Mouse (Mus musculus) kidney, adult 2 months (tissue): ENCODE data around the gene Bcas3. TPM values are rescaled to one million over a fixed set of nuclear protein-coding genes. Genes with fewer than 3 reads are reported as not detected.

Experiments used
- DNase-seq: peaks from one replicate; pipeline ENCODE4 v3.0.0; 2021
- H3K27ac ChIP-seq: fragments of 200-500 bp; 2 replicates; pipeline ENCODE4 v1.5.1; 2012; ENCODE audit warnings: low read depth, low read length, control low read depth, inconsistent platforms; ENCODE audit not compliant: insufficient read depth
- H3K27me3 ChIP-seq: fragments of 200-500 bp; replicated peaks from 2 replicates; pipeline ENCODE4 v1.6.1; 2012; ENCODE audit warnings: mild to moderate bottlenecking, moderate library complexity, low read length, inconsistent platforms; ENCODE audit not compliant: control insufficient read depth, insufficient read depth
- H3K36me3 ChIP-seq: fragments of 200-500 bp; 2 replicates; pipeline ENCODE4 v1.6.1; 2012; ENCODE audit warnings: mild to moderate bottlenecking, moderate library complexity, low read length, inconsistent platforms; ENCODE audit not compliant: control insufficient read depth, insufficient read depth
- H3K4me1 ChIP-seq: fragments of 200-500 bp; 2 replicates; pipeline ENCODE4 v1.6.1; 2011; ENCODE audit warnings: low read length; ENCODE audit not compliant: control insufficient read depth, insufficient read depth
- H3K4me3 ChIP-seq: fragments of 200-500 bp; 2 replicates; pipeline ENCODE4 v1.5.1; 2011; ENCODE audit warnings: mild to moderate bottlenecking, low read depth, low read length, control low read depth; ENCODE audit not compliant: insufficient read depth
- CTCF ChIP-seq: fragments of 200-500 bp; conservative IDR thresholded peaks from 2 replicates; pipeline ENCODE4 v1.5.1; 2011; ENCODE audit warnings: low read depth, mild to moderate bottlenecking, control low read depth, low read length, moderate library complexity, mixed read lengths; ENCODE audit not compliant: insufficient read depth, insufficient read length
- POLR2A ChIP-seq: fragments of 200-500 bp; IDR thresholded peaks from one replicate; pipeline ENCODE4 v1.6.1; 2011; ENCODE audit warnings: low read depth, low read length, control low read depth
- WGBS: fragments of 180-500 bp; shearing (Covaris S2); methylation state at CpG from one replicate; pipeline ENCODE4 v1.1.7; 2018; 5-methylcytosine and 5-hydroxymethylcytosine counted together
- polyA plus RNA-seq: library from polyadenylated mRNA; depleted of rRNA; stranded (reverse); fragments of >200 nt; gene quantifications from 2 replicates; pipeline ENCODE4 v1.2.3, GENCODE M21; 2012

Gene Bcas3
- polyA plus RNA-seq, 1 experiment = 47.3 TPM

DNA sequence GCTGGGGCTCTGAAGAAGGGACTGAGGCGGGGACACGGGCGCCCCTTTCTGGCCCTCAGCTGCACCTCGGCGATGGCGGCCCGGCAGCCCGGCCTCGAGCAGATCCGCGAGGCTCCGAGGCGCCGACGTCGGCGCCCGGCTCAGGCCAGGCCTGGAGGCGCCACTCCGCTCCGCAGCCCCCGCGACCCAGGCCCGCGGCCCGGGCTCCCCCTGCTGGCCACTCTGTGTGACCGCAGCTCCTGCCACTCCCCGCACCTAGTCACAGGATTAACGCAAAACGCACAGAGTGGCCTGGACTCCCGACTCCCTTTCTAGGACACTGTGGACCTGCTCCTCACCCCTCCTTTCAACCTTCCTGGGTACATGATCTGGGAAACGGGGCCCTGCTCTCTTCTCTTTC, 489.0 kb downstream of the Bcas3 start:
- Histone ChIP-seq H3K4me3 (no peak overlapping the region), H3K27ac (peak overlapping the region; percentile 58; the same call in 1 of the 2 replicates), H3K36me3 (peaks cover 4% of the 10 kb centered on the region; the same call in 1 of the 2 replicates), H3K27me3 (no peaks in the 10 kb centered on the region), H3K4me1 (peaks cover 28% of the 10 kb centered on the region; the same call in 1 of the 2 replicates)
- peak; percentile 59 for TF ChIP-seq CTCF
- no peak for TF ChIP-seq POLR2A
- 1% methylated on average over 32 of the region's 32 CpGs for WGBS
- peak; percentile 72 for DNase-seq

DNA sequence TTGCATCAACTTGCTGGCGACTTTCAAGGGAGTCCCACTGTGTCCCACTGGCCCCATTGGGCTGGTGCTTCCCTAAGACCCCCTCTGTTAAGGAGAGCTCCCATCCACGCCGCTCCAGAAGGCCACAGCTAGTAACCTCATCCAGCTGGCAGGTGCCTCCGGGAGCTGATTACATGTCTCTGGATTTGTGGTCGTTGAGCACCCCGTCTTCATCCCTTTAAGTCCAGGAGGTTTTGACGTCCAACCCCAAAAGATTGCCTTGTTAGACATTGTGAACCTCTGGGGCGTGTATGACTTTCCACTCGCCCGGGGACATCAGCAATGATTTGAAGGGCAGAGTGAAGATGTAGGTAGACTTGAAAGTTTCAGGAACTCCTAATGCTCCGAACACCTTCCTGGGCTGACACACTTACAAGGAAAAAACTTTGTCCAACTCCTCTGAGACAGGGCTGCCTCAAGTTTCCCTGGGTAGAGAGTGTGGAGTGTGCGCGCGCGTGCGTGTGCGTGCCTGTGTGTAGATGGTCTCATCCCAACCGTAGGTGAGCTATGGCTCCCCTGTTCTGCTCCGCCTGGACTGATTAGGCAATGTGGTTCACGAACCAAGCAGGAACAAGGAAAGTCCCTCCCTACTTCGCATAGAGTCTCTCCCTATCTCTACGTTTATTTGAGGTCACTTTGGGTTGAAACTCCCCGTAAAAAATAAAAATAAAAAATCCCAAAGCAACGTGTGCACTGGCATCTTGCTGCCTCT, 489.8 kb downstream of the Bcas3 start:
- Histone ChIP-seq H3K27ac (peak overlapping the region; percentile 58), H3K36me3 (peaks cover 2% of the 10 kb centered on the region; the same call in 1 of the 2 replicates), H3K27me3 (no peaks in the 10 kb centered on the region), H3K4me3 (peak overlapping the region; percentile 4; the same call in 1 of the 2 replicates), H3K4me1 (peaks cover 29% of the 10 kb centered on the region; the same call in 1 of the 2 replicates)
- 17% methylated on average over 24 of the region's 24 CpGs for WGBS
- no peak for TF ChIP-seq CTCF
- TF ChIP-seq POLR2A = no peak
- peak; percentile 35 for DNase-seq

DNA sequence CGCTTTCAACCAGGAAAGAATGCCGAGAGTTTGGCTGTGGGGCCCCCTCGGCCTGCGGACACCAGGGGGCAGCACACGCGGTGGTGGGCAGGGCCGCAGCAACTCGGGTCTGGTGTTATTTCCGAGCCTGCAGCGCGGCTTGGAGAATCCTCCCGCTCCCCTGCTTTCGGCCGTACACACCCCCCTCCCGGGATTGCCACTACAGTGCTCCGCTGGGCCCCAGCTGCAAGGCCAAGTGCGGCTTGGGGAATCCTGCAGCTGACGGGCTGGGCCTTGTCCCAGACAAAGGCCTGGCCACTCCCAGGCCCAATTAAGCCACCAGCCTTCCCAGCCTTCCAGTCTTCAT, 490.4 kb downstream of the Bcas3 start:
- peak overlapping the region; percentile 77; the same call in 1 of the 2 replicates for H3K4me3 ChIP-seq
- peaks cover 29% of the 10 kb centered on the region; the same call in 1 of the 2 replicates for H3K4me1 ChIP-seq
- peak overlapping the region; percentile 59 for H3K27ac ChIP-seq
- 2% methylated on average over 18 of the region's 18 CpGs for WGBS
- peak; percentile 85 for DNase-seq
- TF ChIP-seq CTCF (peak; percentile 75), POLR2A (peak; percentile 50)
- peaks cover 1% of the 10 kb centered on the region; the same call in 1 of the 2 replicates for H3K36me3 ChIP-seq
- H3K27me3 ChIP-seq = no peaks in the 10 kb centered on the region

DNA sequence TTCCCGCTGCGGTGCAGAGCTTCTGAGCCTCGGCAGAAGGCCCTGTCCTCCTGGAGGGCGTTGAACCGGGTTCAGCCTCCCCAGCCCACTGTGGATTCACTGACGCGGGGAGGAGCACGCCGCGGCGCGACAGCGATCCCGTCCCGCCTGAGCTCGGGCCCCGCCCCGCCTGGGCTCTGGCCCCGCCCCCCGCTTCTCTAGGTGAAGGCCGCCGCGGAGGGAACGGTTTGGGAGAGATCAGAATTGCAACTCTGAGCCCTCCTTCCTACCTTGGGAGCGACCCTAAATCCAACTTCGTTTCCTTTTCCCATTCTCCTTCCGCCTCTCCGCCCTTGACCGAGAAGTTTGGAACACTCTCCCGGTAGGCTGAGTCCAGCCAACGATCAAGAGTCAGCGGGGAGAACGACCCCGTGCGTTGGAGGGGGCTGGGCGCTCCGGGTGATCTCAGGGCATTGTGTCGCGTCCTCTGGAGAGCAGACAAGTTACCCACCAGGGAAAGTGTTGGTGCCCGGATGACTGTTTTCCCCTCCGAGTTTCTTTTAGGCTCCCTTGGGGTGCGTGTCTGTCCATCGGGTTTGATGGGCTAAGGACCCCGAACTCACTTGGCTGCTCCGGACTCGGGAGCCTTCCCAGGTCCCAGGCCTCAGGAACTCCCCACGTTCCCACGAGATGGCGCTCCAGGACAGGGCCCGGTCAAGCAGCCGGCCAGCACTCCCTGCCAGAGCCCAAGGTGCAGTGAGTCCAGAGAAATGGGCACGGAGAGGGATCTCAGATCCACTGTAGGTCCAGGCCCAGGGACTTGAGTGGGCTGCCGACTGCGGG, 491.4 kb downstream of the Bcas3 start:
- WGBS = 1% methylated on average over 54 of the region's 54 CpGs
- TF ChIP-seq CTCF = peak; percentile 86
- TF ChIP-seq POLR2A = no peak
- Histone ChIP-seq H3K4me3 (peak overlapping the region; percentile 77), H3K4me1 (peaks cover 33% of the 10 kb centered on the region; the same call in 1 of the 2 replicates), H3K36me3 (peaks cover 1% of the 10 kb centered on the region; the same call in 1 of the 2 replicates), H3K27me3 (no peaks in the 10 kb centered on the region), H3K27ac (peak overlapping the region; percentile 76)
- DNase-seq = peak; percentile 92

DNA sequence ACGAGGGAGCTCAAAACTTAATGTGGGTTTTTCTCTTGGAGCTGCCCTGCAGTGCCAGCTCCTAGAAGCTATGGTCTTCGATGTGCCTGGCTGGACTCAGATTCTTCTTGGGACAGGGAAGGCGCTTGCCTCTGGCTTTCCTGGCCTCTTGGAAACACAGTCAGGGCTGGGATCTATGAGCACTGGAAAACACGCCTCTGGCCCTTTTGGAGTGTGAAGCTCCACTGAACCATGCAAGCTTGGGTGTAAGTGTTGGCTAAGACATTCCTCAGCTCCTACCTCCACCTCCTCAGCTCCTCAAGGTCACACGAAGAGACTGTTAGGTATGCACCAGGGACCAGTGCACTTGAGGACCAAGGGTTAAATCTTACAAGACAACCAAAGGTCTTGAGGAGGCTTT, 492.0 kb downstream of the Bcas3 start:
- no peak overlapping the region for H3K4me3 ChIP-seq
- no peaks in the 10 kb centered on the region for H3K27me3 ChIP-seq
- H3K36me3 ChIP-seq = peaks cover 1% of the 10 kb centered on the region; the same call in 1 of the 2 replicates
- TF ChIP-seq POLR2A (no peak), CTCF (no peak)
- H3K4me1 ChIP-seq = peaks cover 33% of the 10 kb centered on the region; the same call in 1 of the 2 replicates
- 26% methylated on average over 5 of the region's 5 CpGs for WGBS
- H3K27ac ChIP-seq = peak overlapping the region; percentile 76
- DNase-seq = peak; percentile 84

DNA sequence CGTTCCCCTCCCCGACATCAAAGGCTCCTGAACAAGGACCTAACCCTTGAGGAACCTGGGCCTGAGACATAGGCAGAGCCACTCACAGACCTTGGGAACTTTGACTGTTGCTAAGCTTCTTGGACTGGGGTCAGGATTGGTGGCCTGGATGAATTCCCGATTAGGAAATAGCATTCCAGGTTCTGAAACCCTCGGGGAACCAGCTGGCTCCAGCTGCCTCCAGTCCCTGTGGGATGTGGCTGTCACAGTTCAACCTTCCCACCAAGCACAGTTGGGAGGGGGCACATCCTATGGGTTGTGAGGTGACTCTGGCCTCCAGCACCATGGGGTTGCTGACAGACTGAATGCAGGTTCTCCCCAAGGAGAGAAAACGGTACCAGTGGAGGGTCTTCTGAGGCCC, 493.0 kb downstream of the Bcas3 start:
- Histone ChIP-seq H3K27me3 (no peaks in the 10 kb centered on the region), H3K36me3 (no peaks in the 10 kb centered on the region), H3K4me1 (peaks cover 33% of the 10 kb centered on the region; the same call in 1 of the 2 replicates), H3K27ac (peak overlapping the region; percentile 76), H3K4me3 (no peak overlapping the region)
- TF ChIP-seq CTCF (no peak), POLR2A (no peak)
- WGBS = 38% methylated on average over 5 of the region's 5 CpGs
- DNase-seq = peak; percentile 83

DNA sequence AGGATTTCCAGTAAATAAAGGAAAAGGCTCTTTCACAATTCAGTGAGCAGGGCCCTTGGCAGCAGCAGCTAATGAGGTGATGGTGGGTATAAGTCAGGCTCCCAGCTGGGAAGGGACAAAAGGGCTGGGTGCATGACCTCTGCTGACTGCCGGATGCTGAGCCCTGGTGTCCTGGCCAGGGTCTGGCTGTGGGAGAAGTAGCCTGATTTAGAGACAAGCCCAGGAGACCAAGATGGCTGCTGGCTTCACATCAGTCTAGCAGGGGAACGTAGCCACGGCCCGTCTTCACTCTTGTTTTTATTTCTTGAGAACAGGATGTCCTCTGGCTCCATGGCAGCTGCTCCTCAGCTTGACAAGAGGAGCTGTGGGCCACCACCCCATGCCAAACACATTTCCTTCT, 493.5 kb downstream of the Bcas3 start:
- DNase-seq = peak; percentile 81
- peaks cover 33% of the 10 kb centered on the region; the same call in 1 of the 2 replicates for H3K4me1 ChIP-seq
- no peaks in the 10 kb centered on the region for H3K27me3 ChIP-seq
- H3K4me3 ChIP-seq = no peak overlapping the region
- H3K27ac ChIP-seq = peak overlapping the region; percentile 42
- TF ChIP-seq POLR2A (no peak), CTCF (no peak)
- H3K36me3 ChIP-seq = no peaks in the 10 kb centered on the region
- WGBS = 36% methylated on average over 4 of the region's 4 CpGs
